Mouse (Mus musculus) T-helper 1 cell (primary cell): Measurements from ENCODE around the gene Il18r1.

Experiments
- in situ Hi-C: fragments of 300-600 bp; cut with MboI, MseI; formaldehyde crosslinking; loops from one replicate; pipeline ENCODE4 v1.15.1; 2025; ENCODE audit warnings: high pct_unique_total_duplicates

Gene Il18r1

DNA sequence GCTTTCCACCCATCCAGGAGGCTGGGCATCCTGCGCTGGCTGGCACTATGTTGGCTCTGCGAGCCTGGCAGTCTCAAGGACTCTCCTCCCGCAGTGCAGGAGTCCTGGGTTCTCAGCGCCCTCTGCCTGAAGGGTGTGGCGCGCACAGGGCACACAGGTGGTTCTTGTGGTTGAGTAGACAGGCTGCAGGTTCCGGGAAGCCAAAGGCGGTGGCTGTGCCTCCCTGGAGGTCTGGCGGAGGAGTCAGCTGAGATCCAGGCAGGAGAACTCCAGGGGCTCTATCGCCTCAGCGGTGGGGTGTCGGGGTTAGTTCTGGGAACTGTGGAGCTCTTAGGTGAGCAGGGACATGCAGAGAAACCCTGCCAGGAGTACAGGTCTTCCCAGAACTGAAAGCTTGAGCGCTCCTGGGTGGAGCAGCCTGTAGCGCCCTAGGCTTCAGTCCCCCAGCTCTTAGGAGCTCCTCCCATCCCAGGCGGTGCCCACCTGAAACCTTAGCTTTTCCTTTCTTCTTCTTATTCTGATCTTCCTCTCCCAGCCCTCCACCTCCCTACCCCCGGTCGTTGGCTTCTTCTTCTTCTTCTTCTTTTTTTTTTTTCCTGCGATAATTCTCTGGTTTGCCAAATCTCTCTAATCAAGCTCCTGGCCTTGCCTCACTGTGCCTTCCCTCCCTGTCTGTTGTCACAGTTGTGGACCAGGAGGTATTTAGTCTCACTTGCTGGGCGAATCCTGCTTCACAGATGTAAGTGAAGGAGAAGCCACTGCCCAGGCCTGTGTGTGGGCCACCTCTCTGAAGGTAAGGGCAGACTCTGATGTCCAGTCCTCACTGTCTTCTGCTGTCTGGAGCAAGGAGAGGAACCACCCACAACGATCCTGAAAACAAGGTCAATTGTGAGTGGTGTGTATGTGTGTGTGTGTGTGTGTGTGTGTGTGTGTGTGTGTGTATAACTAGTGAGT, at the start of gene Il18r1:
TSS of gene Il18r1 (plus strand) at position 76 of the 954 bp plus-strand sequence.
- in situ Hi-C loops: no loop called here

- in situ Hi-C loops: no loop called here
Measured at GRCm38 (mm10) chr1:40417034-40417433, 48.3 kb upstream of the Il18r1 start.

- in situ Hi-C loops: no loop called here
Measured at GRCm38 (mm10) chr1:40418512-40418911, 46.8 kb upstream of the Il18r1 start.

- in situ Hi-C loops: no loop called here
Measured at GRCm38 (mm10) chr1:40423892-40424291, 41.5 kb upstream of the Il18r1 start.

- in situ Hi-C loops: no loop called here
Measured at GRCm38 (mm10) chr1:40427270-40427669, 38.1 kb upstream of the Il18r1 start.

- in situ Hi-C loops: no loop called here
Measured at GRCm38 (mm10) chr1:40427901-40428300, 37.5 kb upstream of the Il18r1 start.

DNA sequence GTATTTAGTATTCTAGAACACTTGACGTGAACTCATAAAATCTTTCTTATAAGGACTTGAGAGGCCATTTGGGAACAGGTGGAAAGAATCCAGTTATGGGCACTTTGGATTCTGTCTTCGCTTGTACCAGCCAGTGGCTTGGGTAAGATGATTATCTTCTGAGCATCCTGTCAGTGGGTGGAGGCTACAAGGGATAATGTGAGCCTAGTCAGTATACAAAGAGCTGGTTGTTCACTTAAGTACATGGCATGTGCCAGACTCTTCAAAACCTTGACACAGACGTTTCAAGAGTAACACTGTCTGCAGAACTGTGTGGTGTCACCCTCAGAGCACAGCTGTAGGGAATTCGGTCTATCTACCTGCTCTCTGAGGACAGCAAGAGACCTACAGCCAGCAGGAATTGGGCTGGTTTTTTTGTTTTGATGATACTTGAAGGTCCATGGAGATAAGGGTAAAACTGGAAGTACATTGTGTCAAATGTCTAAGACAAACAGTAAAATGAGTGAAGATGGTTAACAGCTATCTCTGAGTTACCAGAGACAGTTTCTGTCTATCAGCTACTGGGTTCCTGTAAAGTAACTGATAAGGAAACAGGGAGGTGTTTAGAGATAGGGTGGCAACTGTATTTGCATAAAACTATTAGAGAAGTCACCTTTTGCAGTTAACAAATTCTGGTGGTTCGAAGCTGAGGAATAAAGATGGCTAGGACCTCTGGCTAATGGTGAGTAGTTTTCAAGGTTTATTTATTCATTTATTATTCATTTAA, 36.3 kb upstream of the Il18r1 start, which contains the start of gene Il1rl1:
TSS of gene Il1rl1 (plus strand) at position 661 of the 766 bp plus-strand sequence.
- in situ Hi-C loops: no loop called here

DNA sequence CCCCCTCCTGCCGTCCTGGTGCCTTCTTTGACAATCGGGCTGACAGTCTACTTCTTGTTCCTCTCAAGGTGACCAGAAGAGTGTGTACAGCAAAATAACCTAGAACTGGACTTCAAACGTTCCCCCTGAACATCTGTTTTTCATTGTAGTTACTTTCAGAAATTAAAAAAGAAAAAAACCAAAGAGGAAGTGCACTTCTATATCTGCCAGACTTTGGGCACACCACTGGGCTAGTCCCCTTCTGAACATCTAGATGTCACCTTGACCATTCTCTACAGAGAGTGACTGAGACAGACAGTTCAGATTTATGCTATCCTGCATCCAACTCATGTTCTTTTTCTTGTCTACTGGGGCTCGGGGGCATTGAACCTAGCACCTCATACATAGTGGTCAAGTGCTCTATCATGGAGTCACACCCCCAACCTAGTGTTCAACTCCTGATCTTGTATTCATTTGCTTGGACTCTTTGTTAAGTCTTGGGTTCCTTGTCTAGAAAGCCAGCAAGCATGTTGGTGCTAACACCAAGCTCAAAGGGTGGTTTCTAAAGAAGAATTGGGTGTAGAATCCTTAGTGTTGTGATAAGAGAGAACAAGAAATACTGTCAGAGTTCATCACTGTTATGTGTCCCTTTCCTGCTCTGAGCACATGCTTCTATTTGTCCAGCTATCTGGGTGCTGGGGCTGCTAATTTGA, 35.1 kb upstream of the Il18r1 start:
- in situ Hi-C loops: no loop called here

GRCm38 (mm10) chr1:40432169-40432568, 33.2 kb upstream of the Il18r1 start:
- in situ Hi-C loops: no loop called here

GRCm38 (mm10) chr1:40435936-40436335, 29.4 kb upstream of the Il18r1 start:
- in situ Hi-C loops: no loop called here

GRCm38 (mm10) chr1:40437340-40437739, 28.0 kb upstream of the Il18r1 start:
- in situ Hi-C loops: no loop called here

- in situ Hi-C loops: no loop called here
Measured at GRCm38 (mm10) chr1:40439504-40439903, 25.8 kb upstream of the Il18r1 start.

DNA sequence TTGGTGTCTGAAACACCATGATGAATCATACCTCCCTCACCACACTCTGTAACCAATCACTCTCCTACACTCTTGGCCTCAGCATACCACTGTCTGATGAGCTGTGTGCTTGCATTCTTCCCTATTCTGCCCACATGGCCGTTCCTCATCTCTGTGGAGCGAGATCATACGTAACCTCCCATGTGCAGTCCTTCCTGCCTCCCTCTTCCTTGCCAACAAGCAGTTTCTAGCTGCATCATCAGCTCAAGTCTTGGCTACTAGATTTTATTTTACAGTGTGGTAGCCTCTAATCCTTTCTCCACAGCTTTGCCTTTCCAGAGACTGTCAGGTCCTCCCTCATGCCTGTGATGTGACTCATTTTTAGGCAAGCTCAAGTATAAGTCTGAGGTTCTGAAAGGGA, 20.6 kb upstream of the Il18r1 start:
- in situ Hi-C loops: no loop called here

DNA sequence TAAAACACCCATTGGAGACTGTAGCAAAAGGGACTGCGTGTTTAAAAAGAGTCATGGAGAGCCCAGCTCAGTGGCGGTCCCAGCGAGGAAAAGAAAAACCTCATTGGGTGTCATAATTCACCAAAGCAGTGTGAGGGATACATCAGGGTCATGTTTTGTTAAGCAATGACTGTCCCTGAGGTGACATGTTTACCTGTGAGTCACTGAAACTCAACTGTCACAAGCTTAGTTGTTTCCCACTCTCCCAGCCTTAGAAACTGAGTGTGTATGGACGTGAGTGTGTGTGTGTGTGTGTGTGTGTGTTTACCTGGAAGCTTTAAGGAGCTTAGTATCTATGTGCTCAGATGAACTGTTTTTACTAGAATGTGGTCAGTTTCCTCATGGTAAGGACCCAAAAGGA, 2.0 kb downstream of the Il18r1 start:
- in situ Hi-C loops: no loop called here

DNA sequence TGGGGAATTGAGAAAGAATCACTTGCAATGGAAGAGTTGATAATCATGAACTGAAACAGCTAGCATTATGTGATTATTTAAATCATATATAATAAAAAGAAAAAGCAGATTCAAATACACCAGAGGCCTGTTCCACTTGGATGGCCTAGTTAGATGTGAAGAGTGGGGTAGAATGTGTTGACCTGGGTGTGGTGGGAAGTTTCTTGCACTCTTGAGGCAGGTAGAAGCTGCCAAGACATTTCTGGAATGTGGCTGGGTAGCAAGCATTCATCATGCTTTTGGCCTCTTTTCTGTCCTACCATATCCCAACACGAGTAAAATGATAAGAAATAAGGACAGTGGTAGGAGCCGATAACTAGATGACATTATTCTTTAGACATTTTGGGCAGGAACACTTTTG, 3.5 kb downstream of the Il18r1 start:
- in situ Hi-C loops: no loop called here

DNA sequence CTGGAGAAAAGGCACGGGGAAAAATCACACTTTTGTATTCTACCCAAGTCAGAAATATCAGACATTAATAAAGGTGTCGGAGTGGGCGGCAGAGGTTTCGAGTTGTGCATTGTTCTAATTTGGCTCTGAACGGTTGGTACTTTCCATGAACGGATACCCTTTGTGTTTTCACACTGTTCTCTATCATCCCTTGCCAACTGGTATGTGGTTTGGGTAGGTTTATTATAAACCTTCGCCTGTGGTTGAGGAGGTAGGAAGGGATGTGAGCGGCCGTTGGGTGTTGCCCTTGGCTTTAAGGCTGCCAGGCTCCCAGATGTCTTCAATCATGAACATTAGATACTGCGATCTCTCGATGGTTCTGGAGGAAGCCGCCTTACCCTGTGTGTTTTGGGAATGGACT, 4.5 kb downstream of the Il18r1 start:
- in situ Hi-C loops: no loop called here

GRCm38 (mm10) chr1:40472401-40472800, 7.0 kb downstream of the Il18r1 start:
- in situ Hi-C loops: no loop called here

DNA sequence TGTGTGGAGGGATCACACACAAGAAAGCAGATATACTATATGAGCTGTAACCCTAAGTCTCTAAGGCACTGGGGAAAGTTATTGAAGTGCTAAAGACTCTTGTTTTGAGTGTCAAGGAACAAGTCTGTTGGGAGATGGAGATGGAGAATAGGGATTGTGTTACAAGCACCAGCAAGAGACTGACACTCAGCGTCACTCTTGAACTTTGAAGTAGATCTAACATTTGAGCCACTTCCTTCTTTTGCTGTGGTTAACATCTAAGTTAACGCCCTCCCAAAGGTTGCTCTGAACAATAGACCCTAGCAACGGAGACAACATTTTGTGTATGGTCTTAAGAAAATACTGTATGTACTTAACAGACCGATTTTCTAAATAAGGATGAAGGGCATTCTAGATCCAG, 8.3 kb downstream of the Il18r1 start:
- in situ Hi-C loops: no loop called here

DNA sequence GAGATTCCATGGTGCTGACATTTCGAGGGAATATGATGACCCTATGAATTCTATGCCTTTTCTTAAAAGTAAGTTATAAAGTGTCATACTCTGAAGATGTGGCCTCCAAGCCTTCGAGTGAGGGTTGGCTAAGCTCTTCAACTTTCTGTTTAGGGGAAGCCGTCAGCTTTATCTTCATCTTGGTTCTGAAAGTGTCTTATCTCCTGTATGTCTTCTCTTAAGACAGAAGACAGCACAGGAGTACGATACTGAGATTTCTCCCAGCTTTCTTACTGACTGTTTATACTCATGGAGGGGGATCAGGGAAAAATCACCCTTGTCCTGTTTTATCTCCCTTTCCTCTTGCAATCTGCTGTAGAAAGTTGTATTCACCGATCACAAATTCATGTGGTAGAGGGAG, 9.0 kb downstream of the Il18r1 start:
- in situ Hi-C loops: no loop called here

- in situ Hi-C loops: no loop called here
Measured at GRCm38 (mm10) chr1:40475697-40476096, 10.3 kb downstream of the Il18r1 start.

GRCm38 (mm10) chr1:40476756-40477155, 11.4 kb downstream of the Il18r1 start:
- in situ Hi-C loops: no loop called here

GRCm38 (mm10) chr1:40479505-40479923, 14.2 kb downstream of the Il18r1 start:
- in situ Hi-C loops: no loop called here
